Mouse (Mus musculus): ENCODE measurements around the gene Endou.
"Not testable (repeated sequence)": the region's sequence is repeated elsewhere in the genome, so short reads cannot be mapped to it uniquely, and the experiment has no call there.

Endou gene

DNA sequence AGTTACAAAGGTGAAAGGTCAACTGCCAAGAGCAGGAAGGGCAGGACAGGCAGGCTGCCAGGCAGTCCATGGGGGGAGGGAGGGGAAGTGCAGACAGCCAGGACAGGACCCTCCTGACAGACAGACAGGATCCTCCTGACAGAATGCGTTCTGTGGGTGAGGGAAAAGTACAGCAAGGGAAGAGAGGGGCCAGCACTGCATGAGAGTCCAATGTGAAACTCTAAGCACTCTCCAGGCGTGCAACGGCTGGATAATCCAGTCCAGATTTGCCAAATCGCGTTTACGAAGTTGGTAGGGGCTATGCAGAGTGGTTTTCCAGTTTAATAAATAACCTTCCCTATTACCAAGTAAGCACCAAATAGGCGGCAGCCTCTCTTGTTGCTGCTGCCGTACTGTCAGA lies 49.1 kb downstream of the Endou start:
- no peak for DNase-seq (ENCODE audit: low spot score in 2 of 2)

DNA sequence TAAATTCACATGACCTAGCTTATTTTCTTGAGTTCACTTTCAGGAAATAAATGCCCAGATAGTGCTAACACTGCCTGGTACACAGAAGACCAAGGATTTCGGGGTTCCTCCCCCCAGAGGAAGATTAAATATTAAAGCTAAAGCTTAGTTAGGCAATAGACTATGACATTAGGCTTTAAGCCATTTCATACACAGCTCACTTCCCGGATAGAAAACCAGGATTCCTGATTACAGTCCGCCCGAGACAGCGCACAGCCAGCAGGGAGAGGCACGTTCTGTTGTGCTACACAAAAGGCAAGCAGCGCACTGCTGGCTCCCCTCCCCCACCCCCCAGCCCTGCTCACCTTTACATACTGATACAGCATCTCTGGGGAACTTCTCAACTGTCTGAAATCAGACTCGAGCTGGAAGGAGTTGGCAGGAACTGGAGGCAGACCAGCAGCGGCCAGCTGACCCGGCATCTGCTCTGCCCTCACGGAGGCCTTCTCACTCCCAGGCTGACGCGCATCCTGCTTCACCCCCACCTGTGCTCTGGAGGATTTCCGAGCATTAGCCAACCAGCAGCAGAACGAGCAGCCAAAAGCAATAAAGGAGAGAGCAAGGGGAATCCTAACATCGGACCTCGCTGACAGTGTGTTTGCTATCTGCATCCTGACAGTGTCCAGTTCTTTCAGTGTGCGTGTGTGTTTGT lies 51.0 kb downstream of the Endou start:
- no peak for DNase-seq (ENCODE audit: low spot score in 2 of 2)

DNA sequence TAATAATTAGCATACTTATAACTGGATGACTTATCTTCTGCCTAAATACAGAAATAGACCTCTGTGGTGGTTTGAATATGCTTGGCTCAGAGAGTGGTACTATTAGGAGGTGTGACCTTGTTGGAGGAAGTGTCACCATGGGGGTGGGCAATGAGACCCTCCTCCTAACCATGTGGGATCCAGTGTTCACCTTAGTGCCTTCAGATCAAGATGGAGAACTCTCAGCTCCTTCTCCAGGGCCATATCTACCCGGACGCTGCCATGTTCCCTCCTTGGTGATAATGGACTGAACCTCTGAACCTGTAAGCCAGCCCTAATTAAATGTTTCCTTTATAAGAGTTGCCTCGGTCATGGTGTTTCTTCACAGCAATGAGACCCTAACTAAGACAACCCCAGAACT lies 53.8 kb downstream of the Endou start:
- DNase-seq (ENCODE audit: low spot score in 2 of 2): no peak

DNA sequence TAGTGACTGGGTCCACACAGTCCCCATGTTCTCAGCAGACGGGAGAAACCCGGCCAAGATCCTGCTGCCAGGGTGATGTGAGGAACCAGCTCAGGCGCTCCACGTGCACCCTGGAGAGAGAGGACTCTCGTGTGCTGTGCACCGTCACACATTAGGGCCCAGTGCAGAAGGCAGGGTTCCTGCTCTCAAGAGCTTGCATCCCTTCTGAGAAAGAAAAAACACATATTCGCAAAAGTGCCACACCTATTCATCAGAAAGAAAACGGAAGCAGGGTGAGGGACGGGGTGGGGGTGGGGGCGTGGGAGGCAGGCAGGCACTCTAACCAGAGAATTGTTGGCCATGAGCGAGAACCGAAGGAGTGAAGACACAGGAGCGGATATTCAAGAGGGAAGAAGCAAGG lies 55.2 kb downstream of the Endou start:
- DNase-seq (ENCODE audit: low spot score in 2 of 2): no peak

DNA sequence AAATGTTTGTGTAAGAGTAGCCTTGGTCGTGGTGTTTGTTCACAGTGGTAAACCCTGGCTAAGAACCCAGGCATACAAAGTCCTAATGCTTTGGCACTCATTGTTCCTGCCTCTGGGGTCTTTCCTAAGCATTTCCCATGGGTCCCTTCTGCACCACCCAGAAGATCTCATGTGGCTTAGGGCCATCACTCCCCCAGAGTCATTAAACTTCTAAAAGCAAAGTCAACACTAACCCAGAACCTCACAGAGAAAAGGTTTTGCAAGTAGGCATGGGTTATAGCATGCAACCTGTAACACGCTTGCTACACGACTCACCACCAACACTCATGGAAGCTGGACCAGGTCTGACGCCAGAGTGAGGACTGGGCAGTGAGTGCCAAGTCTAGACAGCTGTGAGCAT lies 56.7 kb downstream of the Endou start:
- DNase-seq (ENCODE audit: low spot score in 2 of 2): no peak

DNA sequence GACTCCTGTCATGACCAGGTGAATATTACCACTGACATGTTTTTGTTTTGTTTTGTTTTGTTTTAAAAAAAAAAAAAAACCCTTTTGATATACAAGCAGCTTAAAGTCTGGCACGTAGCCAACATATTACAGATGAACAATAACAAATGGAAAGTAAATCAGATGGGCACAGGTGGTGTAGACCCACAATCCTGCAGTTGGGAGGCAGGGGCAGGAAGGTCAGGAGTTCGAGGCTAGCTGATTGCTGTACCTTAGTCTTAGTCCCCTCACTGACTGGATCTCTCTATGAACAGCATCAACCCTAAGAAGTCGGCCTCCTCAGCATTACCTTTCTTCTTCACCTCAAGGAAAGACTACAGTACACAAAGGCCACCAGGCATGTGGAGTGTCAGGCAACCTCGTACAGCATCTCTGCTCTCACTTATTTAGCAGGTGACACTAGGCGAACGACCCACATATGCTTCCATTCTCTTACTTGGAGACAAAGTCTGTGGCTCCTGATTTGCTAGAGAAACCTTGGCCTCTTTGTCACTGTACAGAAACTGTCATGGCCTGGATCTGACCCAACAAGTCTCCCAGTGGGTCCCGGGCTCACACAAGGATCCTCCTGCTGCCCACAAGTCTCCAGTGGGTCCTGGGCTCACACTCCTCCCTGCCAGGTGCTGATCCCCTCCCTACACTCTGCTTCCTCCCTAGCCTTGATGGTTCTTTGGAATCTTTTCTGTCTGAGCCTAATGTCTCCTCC lies 57.7 kb downstream of the Endou start:
- no peak for DNase-seq (ENCODE audit: low spot score in 2 of 2)

DNA sequence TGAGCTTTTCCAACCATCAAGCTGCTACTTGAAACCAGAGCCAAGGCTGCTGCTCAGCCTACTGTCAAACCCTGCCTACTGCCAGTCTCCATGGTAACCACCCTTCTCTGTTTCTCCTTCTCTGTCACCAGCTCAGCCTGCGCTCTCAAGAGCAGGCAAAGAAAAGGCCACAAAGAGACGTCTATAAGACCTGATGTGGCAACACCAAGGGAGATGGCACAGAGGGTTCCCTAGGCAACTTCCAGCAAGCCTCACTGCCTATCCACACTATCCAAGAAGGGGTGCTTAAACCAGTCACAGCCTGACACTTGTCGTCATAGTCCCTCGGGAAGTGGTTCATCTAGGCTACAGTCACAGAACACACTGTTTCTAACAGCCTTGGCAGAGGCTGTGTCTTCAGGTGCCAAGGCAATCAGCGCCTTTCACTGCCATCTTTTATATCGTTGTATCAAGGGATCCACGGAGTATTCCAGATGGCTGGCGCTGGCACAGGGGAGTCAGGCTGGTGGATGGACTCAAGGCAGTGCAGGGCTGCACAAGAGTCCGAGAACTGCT lies 58.9 kb downstream of the Endou start:
- peak; percentile 43 to 46 for DNase-seq (ENCODE audit: low spot score in 2 of 2)

DNA sequence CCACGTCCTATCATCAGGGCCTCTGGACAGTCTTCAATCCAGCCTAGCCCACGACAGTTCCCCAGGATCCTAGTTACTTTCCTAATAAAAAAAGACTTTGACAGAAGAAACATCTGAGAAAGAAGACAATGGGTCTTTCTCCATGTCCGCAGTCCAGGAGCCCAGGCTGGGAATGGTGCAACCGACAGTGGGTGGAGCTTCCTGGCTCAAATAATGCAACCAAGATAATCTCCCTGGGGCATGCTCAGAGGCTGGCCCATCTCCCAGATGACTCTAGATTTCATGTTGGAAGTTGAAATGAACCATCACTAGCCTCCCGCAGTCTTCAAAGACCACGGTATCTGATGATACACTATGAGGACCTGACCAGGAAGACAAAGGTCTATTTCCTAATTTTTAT lies 60.6 kb downstream of the Endou start:
- no peak for DNase-seq (ENCODE audit: low spot score in 2 of 2)

DNA sequence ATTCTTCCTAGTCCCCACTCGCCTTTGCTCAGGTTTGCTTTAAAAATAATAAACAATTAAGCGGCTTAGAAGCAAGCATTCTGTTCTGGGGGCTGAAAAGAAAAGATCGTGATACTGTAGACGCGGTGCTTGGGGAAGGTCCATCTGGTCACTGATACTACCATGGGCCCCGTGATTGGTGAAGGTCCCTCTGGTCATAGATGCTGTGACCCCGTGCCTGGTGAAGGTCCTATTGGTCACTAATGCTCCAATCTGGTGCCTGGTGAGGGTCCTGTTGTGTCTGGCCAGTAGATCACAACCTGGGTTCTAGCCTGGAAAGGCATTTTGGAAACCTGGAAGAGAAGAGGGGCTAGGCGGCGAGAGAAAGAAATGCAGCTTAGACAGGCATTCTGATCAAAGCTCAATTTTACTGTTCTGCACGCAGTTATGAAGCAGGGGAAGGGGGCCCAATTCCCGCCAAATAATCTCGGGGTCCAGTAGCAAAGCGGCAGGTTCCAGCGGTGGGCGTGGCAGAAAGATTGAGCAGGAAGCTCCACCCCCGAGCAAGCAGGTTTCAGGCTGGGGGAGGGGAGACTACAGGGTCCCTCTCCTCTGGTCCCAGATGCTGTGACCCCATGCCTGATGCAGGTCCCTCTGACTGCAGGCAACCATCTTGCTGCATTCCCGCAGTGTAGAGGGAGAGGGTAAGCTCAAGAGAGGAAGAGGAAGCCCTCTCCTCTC lies 62.8 kb downstream of the Endou start:
- not testable (repeated sequence) for DNase-seq (ENCODE audit: low spot score in 2 of 2)

DNA sequence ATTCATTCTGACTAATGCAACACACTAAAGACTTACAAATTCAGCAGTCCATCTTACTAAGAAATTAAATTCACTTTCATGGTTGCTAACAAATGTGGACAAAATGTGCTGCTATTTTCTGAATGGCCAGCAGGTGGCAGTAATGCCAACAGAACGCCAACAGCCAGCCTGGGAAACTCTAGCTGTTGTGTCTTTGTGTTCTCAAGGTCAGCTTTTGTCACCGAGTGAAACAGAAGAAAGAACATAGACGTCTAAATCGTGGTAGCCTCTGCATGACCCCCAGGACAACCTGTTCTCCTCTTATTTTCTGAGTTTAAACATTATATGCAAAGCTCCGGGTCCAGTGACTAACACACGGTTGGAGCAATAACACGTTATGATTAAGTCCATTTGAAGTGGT lies 63.7 kb downstream of the Endou start:
- DNase-seq (ENCODE audit: low spot score in 2 of 2): peak; percentile 48 to 50

DNA sequence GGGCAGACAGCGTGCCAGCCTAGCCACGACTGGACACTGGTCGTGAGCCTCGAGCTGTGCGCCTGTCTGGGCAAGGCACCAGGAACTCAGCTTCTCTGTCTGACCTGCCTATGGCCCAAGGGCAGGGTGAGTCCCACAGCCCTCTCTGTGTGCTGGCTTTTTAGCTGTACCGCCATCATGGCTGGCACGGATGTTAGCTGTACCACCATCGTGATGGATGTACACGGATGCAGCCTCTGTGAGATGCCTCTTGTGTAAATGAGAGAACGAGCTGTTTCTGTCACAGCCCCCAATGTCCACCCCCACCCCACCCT lies 64.7 kb downstream of the Endou start:
- DNase-seq (ENCODE audit: low spot score in 2 of 2): no peak

DNA sequence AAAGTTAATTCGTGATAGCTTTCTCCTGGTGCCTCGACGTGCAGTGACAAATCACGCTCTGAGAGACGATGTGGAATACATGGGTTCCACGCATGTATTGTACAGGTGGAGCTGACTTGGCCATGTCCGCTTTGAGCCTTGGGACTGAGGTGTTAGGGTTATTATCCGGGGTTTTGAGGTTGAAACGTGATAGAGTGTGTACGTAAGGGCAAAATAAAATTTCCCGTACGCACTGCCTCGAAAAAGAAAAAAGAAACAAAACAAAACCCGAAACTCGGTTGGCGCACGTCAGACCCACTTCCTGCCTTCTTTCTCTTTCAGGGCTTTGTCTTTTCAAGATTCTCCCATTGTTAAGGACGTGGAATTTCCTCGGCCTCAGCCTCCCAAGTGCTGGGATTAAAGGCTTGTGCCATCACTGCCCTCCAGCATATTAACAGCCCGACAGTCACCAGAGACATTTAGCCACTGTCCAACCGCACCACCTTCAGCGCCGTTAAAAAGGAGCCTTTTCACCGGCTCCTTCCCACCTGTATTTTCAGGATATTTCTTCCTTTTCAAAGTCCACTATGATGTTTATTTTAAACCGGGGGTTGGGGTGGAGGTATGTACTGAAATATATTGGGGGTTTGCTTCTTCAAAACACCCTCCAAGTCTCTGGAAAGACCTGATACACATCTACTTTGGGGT lies 65.2 kb downstream of the Endou start:
- DNase-seq (ENCODE audit: low spot score in 2 of 2): no peak

DNA sequence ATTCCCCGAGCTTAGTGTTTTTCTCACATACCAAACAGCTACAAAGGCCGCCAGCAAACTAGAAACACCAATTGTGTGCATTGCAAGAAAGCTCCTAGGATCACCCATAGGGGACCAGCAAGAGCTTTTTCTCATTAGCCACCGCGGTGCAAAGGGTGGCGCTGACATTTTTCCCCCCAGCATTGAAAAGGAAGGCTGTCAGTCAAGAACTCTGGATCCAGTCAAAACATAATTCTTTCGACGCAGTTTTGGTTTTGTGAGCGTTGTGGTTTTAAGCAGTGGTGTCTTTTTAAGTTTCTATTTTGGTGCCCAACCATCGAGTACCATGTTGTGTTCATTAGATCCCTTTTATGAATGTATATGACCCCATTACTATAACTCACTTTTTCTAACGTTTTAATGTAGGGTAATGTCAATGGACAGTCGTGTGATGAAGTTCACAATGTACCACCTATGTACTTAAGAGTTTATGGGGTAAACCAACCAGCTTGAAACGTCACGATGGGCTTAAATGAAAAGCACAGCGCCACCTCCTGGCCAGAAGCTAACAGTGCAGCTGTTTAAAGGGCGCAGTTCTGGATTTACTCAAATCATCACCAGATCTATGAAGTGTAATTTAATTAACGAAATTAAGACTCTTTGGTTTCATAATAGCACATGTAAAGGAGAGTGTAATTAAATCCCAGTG lies 66.0 kb downstream of the Endou start:
- DNase-seq (ENCODE audit: low spot score in 2 of 2): no peak

DNA sequence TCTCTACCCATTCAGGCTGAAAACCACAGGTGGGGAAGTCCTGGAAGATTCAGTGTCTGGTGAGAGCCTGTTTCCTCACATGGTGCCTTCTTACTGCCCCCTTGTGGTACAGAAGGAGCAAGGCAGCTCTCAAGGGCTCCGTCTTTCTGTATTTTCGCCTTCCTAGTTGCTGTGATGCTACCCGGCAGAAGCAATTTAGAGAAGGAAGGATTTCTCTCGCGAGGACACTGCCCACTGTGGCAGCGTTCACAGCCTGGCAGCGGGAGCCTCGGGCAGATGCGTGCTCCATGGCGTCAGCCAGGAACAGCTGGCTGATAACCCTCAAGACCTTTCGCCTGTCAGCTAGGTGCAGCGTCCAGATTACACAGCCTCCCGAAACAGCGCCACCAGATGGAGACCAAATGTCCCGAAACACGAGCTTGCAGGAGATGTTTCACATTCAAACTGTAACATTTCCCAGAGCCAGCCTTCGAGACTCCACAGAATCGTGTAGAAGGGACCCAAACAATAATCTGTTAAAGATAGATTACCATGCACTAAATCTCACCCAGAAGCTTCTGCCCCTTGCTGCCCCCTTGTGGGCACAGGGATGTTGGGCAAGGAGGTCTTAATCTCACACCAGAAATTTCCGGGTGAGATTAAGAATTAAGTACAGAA lies 67.3 kb downstream of the Endou start:
- DNase-seq (ENCODE audit: low spot score in 2 of 2): peak; percentile 46 to 54
